Mouse (Mus musculus) C2C12 (cell line): Measurements from ENCODE around the gene Gadd45b. TPM values are rescaled to one million over a fixed set of nuclear protein-coding genes. Genes with fewer than 3 reads are reported as not detected.
A peak's percentile ranks its signal among the peaks of the same experiment; 100 is the strongest.

Experiments used
- H3K27me3 ChIP-seq: one replicate; pipeline ENCODE4 v1.6.1; 2011; ENCODE audit not compliant: control insufficient read depth, insufficient read depth, insufficient read length
- H3K36me3 ChIP-seq: one replicate; pipeline ENCODE4 v1.6.1; 2011; ENCODE audit not compliant: control insufficient read depth, insufficient read depth
- H3K4me3 ChIP-seq: one replicate; pipeline ENCODE4 v1.5.1; 2011; ENCODE audit warnings: mild to moderate bottlenecking, control low read depth; ENCODE audit not compliant: poor library complexity, insufficient read depth, severe bottlenecking
- H3K79me2 ChIP-seq: one replicate; pipeline ENCODE4 v1.6.1; 2011; ENCODE audit not compliant: control insufficient read depth, insufficient read depth
- H3K79me3 ChIP-seq: one replicate; pipeline ENCODE4 v1.6.1; 2011; ENCODE audit warnings: low read depth, control low read depth
- H3ac ChIP-seq: one replicate; pipeline ENCODE3; 2011; ENCODE audit warnings: low read depth; ENCODE audit not compliant: control insufficient read depth, insufficient read length
- CEBPB ChIP-seq: IDR thresholded peaks from one replicate; pipeline ENCODE4 v1.6.1; 2011; ENCODE audit warnings: low read depth, mild to moderate bottlenecking, control low read depth, moderate library complexity
- CTCF ChIP-seq: IDR thresholded peaks from one replicate; pipeline ENCODE4 v1.5.1; 2011; ENCODE audit not compliant: control insufficient read depth, insufficient read depth, insufficient read length
- FOSL1 ChIP-seq: IDR thresholded peaks from one replicate; pipeline ENCODE4 v1.8.0; 2011; ENCODE audit warnings: mild to moderate bottlenecking, low read length; ENCODE audit not compliant: poor library complexity, insufficient read depth, severe bottlenecking
- MAX ChIP-seq: IDR thresholded peaks from one replicate; pipeline ENCODE4 v1.6.1; 2011; ENCODE audit warnings: mild to moderate bottlenecking, control low read depth
- MYOD1 ChIP-seq: IDR thresholded peaks from one replicate; pipeline ENCODE4 v1.6.1; 2011; ENCODE audit warnings: low read depth; ENCODE audit not compliant: control insufficient read depth, insufficient read length
- MYOG ChIP-seq: IDR thresholded peaks from one replicate; pipeline ENCODE4 v1.6.1; 2011; ENCODE audit not compliant: control insufficient read depth, insufficient read length; ENCODE audit errors: extremely low read depth
- USF1 ChIP-seq: IDR thresholded peaks from one replicate; pipeline ENCODE4 v1.6.1; 2011; ENCODE audit warnings: low read depth, mild to moderate bottlenecking, control low read depth, moderate library complexity
- polyA plus RNA-seq: library from polyadenylated mRNA; unstranded; fragments of >200 nt; fragmentation: generic; extraction: Trizol; gene quantifications from one replicate; pipeline ENCODE4 v1.2.1, GENCODE M21; 2012; ENCODE audit warnings: missing spikeins

Gene Gadd45b
- polyA plus RNA-seq, 1 experiment: 37.2 TPM

GRCm38 (mm10) chr10:80955536-80955935 lies 25.7 kb downstream of the Gadd45b start:
- TF ChIP-seq CTCF (peak; percentile 46), USF1 (peak; percentile 77), FOSL1 (no peak), MYOG (no peak), MAX (peak; percentile 97)
- Histone ChIP-seq H3ac (peak overlapping the region; percentile 33), H3K27me3 (no peaks in the 10 kb centered on the region), H3K79me2 (no peaks in the 10 kb centered on the region), H3K4me3 (no peak overlapping the region), H3K36me3 (no peaks in the 10 kb centered on the region), H3K79me3 (no peaks in the 10 kb centered on the region)

- H3K79me2 ChIP-seq: no peaks in the 10 kb centered on the region
- no peaks in the 10 kb centered on the region for H3K27me3 ChIP-seq
- H3ac ChIP-seq: no peak overlapping the region
- H3K79me3 ChIP-seq: no peaks in the 10 kb centered on the region
- no peaks in the 10 kb centered on the region for H3K36me3 ChIP-seq
- no peak overlapping the region for H3K4me3 ChIP-seq
- no peak for TF ChIP-seq CTCF
- TF ChIP-seq FOSL1: no peak
- no peak for TF ChIP-seq CEBPB
- no peak for TF ChIP-seq MYOD1
- TF ChIP-seq USF1: no peak
- no peak for TF ChIP-seq MAX
- TF ChIP-seq MYOG: no peak
Measured at GRCm38 (mm10) chr10:80956385-80956784, 26.5 kb downstream of the Gadd45b start.

- H3K79me3 ChIP-seq: no peaks in the 10 kb centered on the region
- H3K79me2 ChIP-seq: no peaks in the 10 kb centered on the region
- H3K4me3 ChIP-seq: no peak overlapping the region
- H3ac ChIP-seq: no peak overlapping the region
- H3K27me3 ChIP-seq: no peaks in the 10 kb centered on the region
- H3K36me3 ChIP-seq: no peaks in the 10 kb centered on the region
- TF ChIP-seq CEBPB: no peak
- TF ChIP-seq MAX: no peak
- no peak for TF ChIP-seq MYOD1
- no peak for TF ChIP-seq USF1
- no peak for TF ChIP-seq MYOG
- no peak for TF ChIP-seq FOSL1
- no peak for TF ChIP-seq CTCF
Measured at GRCm38 (mm10) chr10:80956901-80957300, 27.0 kb downstream of the Gadd45b start.

GRCm38 (mm10) chr10:80957791-80958190 lies 27.9 kb downstream of the Gadd45b start:
- no peaks in the 10 kb centered on the region for H3K79me2 ChIP-seq
- no peak overlapping the region for H3ac ChIP-seq
- no peak for TF ChIP-seq USF1
- TF ChIP-seq CEBPB: no peak
- no peak for TF ChIP-seq CTCF
- no peak for TF ChIP-seq FOSL1
- TF ChIP-seq MAX: no peak
- no peak for TF ChIP-seq MYOG
- no peak for TF ChIP-seq MYOD1
- H3K4me3 ChIP-seq: no peak overlapping the region
- no peaks in the 10 kb centered on the region for H3K27me3 ChIP-seq
- H3K79me3 ChIP-seq: no peaks in the 10 kb centered on the region
- no peaks in the 10 kb centered on the region for H3K36me3 ChIP-seq

GRCm38 (mm10) chr10:80958979-80959637 lies 29.2 kb downstream of the Gadd45b start:
- Histone ChIP-seq H3K79me2 (no peaks in the 10 kb centered on the region), H3K4me3 (no peak overlapping the region), H3K79me3 (no peaks in the 10 kb centered on the region), H3ac (no peak overlapping the region), H3K36me3 (no peaks in the 10 kb centered on the region), H3K27me3 (no peaks in the 10 kb centered on the region)
- TF ChIP-seq FOSL1 (no peak), CTCF (no peak), USF1 (no peak), MAX (no peak), MYOG (no peak), CEBPB (no peak), MYOD1 (no peak)
